8 mouse cellular contexts compared by ENCODE assay signal in the genomic region with DNA sequence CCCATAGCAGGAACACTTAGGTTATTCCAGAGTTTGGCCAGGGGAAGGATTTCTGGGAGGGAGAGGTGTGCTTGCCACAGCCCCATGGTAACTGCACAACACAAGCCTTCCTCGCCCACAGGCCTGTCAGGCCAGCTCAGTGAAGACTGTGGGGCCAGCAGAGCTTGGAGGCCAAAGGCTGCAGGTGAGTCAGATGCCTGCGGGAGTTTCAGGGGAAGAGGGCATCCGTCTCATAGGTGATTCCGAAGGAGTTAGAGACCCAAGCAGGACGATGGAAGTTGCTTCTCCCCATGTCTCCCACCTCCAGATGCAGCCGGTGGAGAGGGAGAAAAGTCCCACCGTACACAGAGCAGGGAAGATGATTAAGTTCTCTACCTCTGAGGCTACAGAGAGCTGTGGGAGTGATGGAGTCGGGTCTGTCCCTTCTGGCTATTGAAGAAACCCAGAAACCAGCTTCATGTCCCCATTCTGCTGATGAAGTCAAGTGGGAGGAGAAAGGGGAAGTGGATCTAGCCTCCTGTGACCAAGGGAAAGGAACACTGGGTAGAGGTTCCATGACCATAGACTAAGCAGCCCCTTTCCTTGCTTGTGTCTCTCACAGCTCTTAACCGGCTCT. TPM values are rescaled to one million over a fixed set of nuclear protein-coding genes. Genes with fewer than 3 reads are reported as not detected.
DNase-seq lines count a peak whose midpoint lies in the region; ATAC-seq lines count a peak whose summit lies in the region.

A gene (plus strand): TSS at position 120 of the 616 bp plus-strand sequence.

- H3K4me3 ChIP-seq in lung, embryonic 15.5 days = no peak within 1 kb of the TSS
- H3K4me3 ChIP-seq in forebrain, embryonic 10.5 days = peak within 1 kb of the TSS; percentile 10; the same call in 1 of the 2 replicates
- peak within 1 kb of the TSS; percentile 4; the same call in 1 of the 2 replicates for H3K4me3 ChIP-seq in limb, embryonic 10.5 days
- no peak within 1 kb of the TSS for H3K4me3 ChIP-seq in neural tube, embryonic 14.5 days (ENCODE audit: low read depth, low read length)

- ATAC-seq in lung, embryonic 15.5 days (ENCODE audit: borderline replicate concordance, extremely low read depth, low FRiP score, low TSS enrichment) = no peak
- ATAC-seq in neural tube, embryonic 14.5 days (ENCODE audit: low read depth) = no peak

- DNase-seq in lung, postnatal 25 days (ENCODE audit: low spot score) = no peak
- no peak for DNase-seq in forebrain, embryonic 10.5 days (ENCODE audit: extremely low spot score, low spot score)
- no peak for DNase-seq in limb, embryonic 10.5 days (ENCODE audit: low spot score)
- no peak for DNase-seq in retina, postnatal 1 day
- DNase-seq in embryo, embryonic 11 days = no peak
- DNase-seq in frontal cortex, postnatal 10 days (ENCODE audit: low spot score in 2 of 2) = no peak

- no peaks in the 10 kb centered on the region for H3K9me3 ChIP-seq in lung, embryonic 15.5 days
- H3K9me3 ChIP-seq in forebrain, embryonic 10.5 days = no peaks in the 10 kb centered on the region
- H3K9me3 ChIP-seq in limb, embryonic 10.5 days (replicated peaks) = no peaks in the 10 kb centered on the region
- no peaks in the 10 kb centered on the region for H3K9me3 ChIP-seq in neural tube, embryonic 14.5 days (ENCODE audit: control insufficient read depth, low read length)

- peak within 1 kb of the TSS; percentile 94 for H3K27ac ChIP-seq in lung, embryonic 15.5 days
- peak within 1 kb of the TSS; percentile 84 for H3K27ac ChIP-seq in forebrain, embryonic 10.5 days
- peak within 1 kb of the TSS; percentile 78 for H3K27ac ChIP-seq in limb, embryonic 10.5 days
- peak within 1 kb of the TSS; percentile 56; the same call in 1 of the 2 replicates for H3K27ac ChIP-seq in neural tube, embryonic 14.5 days (ENCODE audit: low read depth, low read length)

- H3K27me3 ChIP-seq in lung, embryonic 15.5 days = peaks cover 3% of the 10 kb centered on the region; the same call in 1 of the 2 replicates
- H3K27me3 ChIP-seq in forebrain, embryonic 10.5 days (ENCODE audit: poor library complexity, severe bottlenecking) = peaks cover 41% of the 10 kb centered on the region
- H3K27me3 ChIP-seq in limb, embryonic 10.5 days (ENCODE audit: low read depth, poor library complexity, severe bottlenecking) = peaks cover 17% of the 10 kb centered on the region
- H3K27me3 ChIP-seq in neural tube, embryonic 14.5 days (ENCODE audit: control insufficient read depth, insufficient read depth, low read length) = no peaks in the 10 kb centered on the region

- peak within 1 kb of the TSS; percentile 31 for H3K9ac ChIP-seq in lung, embryonic 15.5 days
- H3K9ac ChIP-seq in neural tube, embryonic 14.5 days (replicated peaks; ENCODE audit: low read depth, low read length) = no peak within 1 kb of the TSS; the same call in 1 of the 2 replicates

- H3K4me2 ChIP-seq in lung, embryonic 15.5 days = peak within 1 kb of the TSS; percentile 26
- no peak within 1 kb of the TSS for H3K4me2 ChIP-seq in neural tube, embryonic 14.5 days (ENCODE audit: low read depth, low read length)

- H3K4me1 ChIP-seq in lung, embryonic 15.5 days = peaks cover 26% of the 10 kb centered on the region
- peaks cover 57% of the 10 kb centered on the region for H3K4me1 ChIP-seq in forebrain, embryonic 10.5 days
- H3K4me1 ChIP-seq in limb, embryonic 10.5 days = peaks cover 31% of the 10 kb centered on the region
- H3K4me1 ChIP-seq in neural tube, embryonic 14.5 days (ENCODE audit: control insufficient read depth, insufficient read depth, low read length) = peaks cover 15% of the 10 kb centered on the region

- 83% methylated on average over 9 of the region's 9 CpGs for WGBS in lung, embryonic 15.5 days
- 87% methylated on average over 9 of the region's 9 CpGs for WGBS in forebrain, embryonic 10.5 days
- 86% methylated on average over 9 of the region's 9 CpGs for WGBS in limb, embryonic 10.5 days
- 87% methylated on average over 9 of the region's 9 CpGs for WGBS in neural tube, embryonic 14.5 days

- H3K36me3 ChIP-seq in lung, embryonic 15.5 days = 0 out of 2 replicates have a peak, but pooled peaks cover 3% of the 10 kb centered on the region
- H3K36me3 ChIP-seq in forebrain, embryonic 10.5 days (replicated peaks) = peaks cover 29% of the 10 kb centered on the region
- peaks cover 26% of the 10 kb centered on the region for H3K36me3 ChIP-seq in limb, embryonic 10.5 days
- peaks cover 10% of the 10 kb centered on the region for H3K36me3 ChIP-seq in neural tube, embryonic 14.5 days (ENCODE audit: control insufficient read depth, insufficient read depth, low read length)

RNA-seq across cellular contexts. Expression of the gene that starts here (rescaled TPM):
- polyA plus RNA-seq in lung, embryonic 15.5 days (2015; fragmentation: Nextera tagmentation; extraction: Ambion mirVana) = 0.50 and 1.0 TPM in 2 replicates
- polyA plus RNA-seq in forebrain, embryonic 10.5 days (2016; fragmentation: Nextera tagmentation; extraction: Ambion mirVana) = not detected in 2 replicates
- not detected in 2 replicates for polyA plus RNA-seq in limb, embryonic 10.5 days (2016; fragmentation: Nextera tagmentation; extraction: Ambion mirVana)
- not detected in 2 replicates for polyA plus RNA-seq in neural tube, embryonic 14.5 days (2014; fragmentation: Nextera tagmentation; extraction: Ambion mirVana)

Comparison
In these comparisons a context has a peak if more than half of its experiments do, and no peak if none do; other contexts are left out.
1. H3K4me3 ChIP-seq: peak in forebrain, embryonic 10.5 days (single experiment) and limb, embryonic 10.5 days (single experiment); none in lung, embryonic 15.5 days (single experiment) and neural tube, embryonic 14.5 days (single experiment).
2. Peak in every context shown above with its lines, with median percentiles within 50 percentile points of each other: H3K27ac ChIP-seq.